11 mouse cellular contexts compared by ENCODE assay signal in the genomic region with DNA sequence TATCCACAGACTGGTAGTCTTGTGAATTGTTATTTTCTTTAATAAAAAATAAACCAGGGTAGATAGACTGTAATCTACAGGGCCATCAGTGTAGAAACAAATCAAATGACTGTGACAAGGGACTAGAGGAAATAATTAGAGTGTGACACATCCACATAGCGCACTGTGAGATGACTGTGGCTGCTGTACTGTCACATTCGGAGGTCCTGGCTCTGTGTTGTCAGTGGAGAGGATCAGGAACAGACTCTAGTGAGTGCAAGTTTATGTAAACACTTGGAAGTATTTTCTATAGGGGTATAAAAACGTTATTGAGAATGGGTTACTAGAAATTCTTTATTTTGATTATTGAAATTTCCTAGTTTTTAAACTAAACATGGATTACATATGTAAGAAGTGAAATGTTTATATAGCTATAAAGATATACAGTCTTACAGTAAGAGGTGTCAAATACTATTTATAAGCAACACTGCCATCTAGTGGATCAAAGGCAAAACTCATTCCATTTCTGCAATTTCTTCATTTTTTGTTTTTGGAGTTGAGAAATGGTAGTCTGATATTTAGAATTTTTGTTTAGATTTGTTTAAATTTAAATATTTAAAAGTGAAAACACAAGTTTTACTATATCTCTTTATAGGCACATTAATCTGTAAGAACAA. TPM values are rescaled to one million over a fixed set of nuclear protein-coding genes. Genes with fewer than 3 reads are reported as not detected.
A peak's percentile ranks its signal among the peaks of the same experiment; 100 is the strongest.
DNase-seq lines count a peak whose midpoint lies in the region; ATAC-seq and TF ChIP-seq lines count a peak whose summit lies in the region.
"Had no signal": no experiment of that assay in that cellular context is flagged by ENCODE, and none has a peak within 500 bp of the region (broad histone marks: within the 10 kb centered on the region; RNA-seq: fewer than 3 reads in every experiment).

No protein-coding gene starts in this region.

- no peak for ATAC-seq in midbrain, embryonic 14.5 days (ENCODE audit: low FRiP score, low TSS enrichment)
- no peak for ATAC-seq in erythroblast, adult 5-6 weeks (replicated peaks; ENCODE audit: low FRiP score, poor library complexity, severe bottlenecking)

- no peaks in the 10 kb centered on the region for H3K4me1 ChIP-seq in MEL (ENCODE audit: control insufficient read depth in 1 of 2, insufficient read depth in 2 of 2, low read length in 2 of 2)
- H3K4me1 ChIP-seq in midbrain, embryonic 14.5 days (ENCODE audit: control insufficient read depth, insufficient read depth, low read length) = no peaks in the 10 kb centered on the region

- H3K4me2 ChIP-seq in midbrain, embryonic 14.5 days (ENCODE audit: low read length) = no peak overlapping the region

- TF ChIP-seq RAD21 in MEL (IDR thresholded peaks at IDR 0.05; ENCODE audit: low read depth, low read length) = peak; percentile 74

- TF ChIP-seq EP300 in MEL (IDR thresholded peaks at IDR 0.05; ENCODE audit: low read depth in 1 of 2, low read length in 2 of 2) = no peak

- H3K27me3 ChIP-seq in MEL (ENCODE audit: control insufficient read depth in 1 of 2, insufficient read depth in 2 of 2, low read length in 2 of 2) = no peaks in the 10 kb centered on the region
- H3K27me3 ChIP-seq in midbrain, embryonic 14.5 days (ENCODE audit: control insufficient read depth, insufficient read depth, low read length) = no peaks in the 10 kb centered on the region

- H3K36me3 ChIP-seq in MEL (ENCODE audit: control insufficient read depth in 1 of 2, insufficient read depth in 2 of 2, low read length in 2 of 2) = no peaks in the 10 kb centered on the region
- H3K36me3 ChIP-seq in midbrain, embryonic 14.5 days (ENCODE audit: control insufficient read depth, insufficient read depth, low read length) = peaks cover 43% of the 10 kb centered on the region

- no peak for DNase-seq in left cerebral cortex, adult 2 months (ENCODE audit: extremely low spot score in 1 of 2, low spot score in 2 of 2)
- no peak for DNase-seq in left cerebral cortex, adult 8-10 months (ENCODE audit: low spot score in 2 of 2)
- DNase-seq in MEL (ENCODE audit: low read depth, low spot score) = peak; percentile 45
- peak; percentile 70 for DNase-seq in embryo, embryonic 10.5 days (ENCODE audit: low spot score)
- peak; percentile 83 for DNase-seq in midbrain, embryonic 14.5 days
- no peak for DNase-seq in right cerebral cortex, postnatal 25 days
- no peak for DNase-seq in cerebellum, adult 11-12 months
- DNase-seq: adrenal gland, postnatal 14 days; thymus, postnatal 14 days had no signal

- no peaks in the 10 kb centered on the region for H3K9me3 ChIP-seq in MEL (replicated peaks; ENCODE audit: insufficient read depth, low read length)
- no peaks in the 10 kb centered on the region for H3K9me3 ChIP-seq in midbrain, embryonic 14.5 days (ENCODE audit: control insufficient read depth, low read length)

- TF ChIP-seq CTCF in left cerebral cortex, adult 2 months (IDR thresholded peaks at IDR 0.05) = peak; percentile 73
- peak in 2 of 3 experiments; percentile 7 to 65; a peak in 3 of 6 replicates for TF ChIP-seq CTCF in MEL (IDR thresholded peaks at IDR 0.05 in 2 of 3, conservative IDR thresholded peaks at IDR 0.05 in 1 of 3; ENCODE audit: control insufficient read depth in 1 of 3, insufficient read depth in 1 of 3, low read depth in 2 of 3, low read length in 3 of 3, poor library complexity in 1 of 3, severe bottlenecking in 1 of 3)

- no peak for TF ChIP-seq POLR2A in MEL (IDR thresholded peaks at IDR 0.05; ENCODE audit: control insufficient read depth in 1 of 2, insufficient read depth in 1 of 2, low read depth in 1 of 2, low read length in 2 of 2, poor library complexity in 1 of 2)

- intact Hi-C loops in left cerebral cortex, adult 2 months (cut with DNase I) = loop anchor here (5.0 to 10.0 kb wide), 4 partner anchors 33 to 146 kb away; partner anchors contain the start of genes Coq3, Faxc and Pnisr

- H3K9ac ChIP-seq in MEL (ENCODE audit: control insufficient read depth, low read depth, low read length, poor library complexity, severe bottlenecking) = no peak overlapping the region
- H3K9ac ChIP-seq in midbrain, embryonic 14.5 days (replicated peaks; ENCODE audit: low read length) = no peak overlapping the region

- H3K4me3 ChIP-seq in left cerebral cortex, adult 2 months = no peak overlapping the region
- no peak overlapping the region for H3K4me3 ChIP-seq in MEL (ENCODE audit: control insufficient read depth in 1 of 2, insufficient read depth in 1 of 2, low read depth in 2 of 2, low read length in 2 of 2)
- no peak overlapping the region for H3K4me3 ChIP-seq in midbrain, embryonic 14.5 days (replicated peaks; ENCODE audit: low read depth, low read length)

- H3K27ac ChIP-seq in left cerebral cortex, adult 2 months = no peak overlapping the region
- no peak overlapping the region for H3K27ac ChIP-seq in MEL (ENCODE audit: control insufficient read depth, low read depth, low read length)
- no peak overlapping the region for H3K27ac ChIP-seq in midbrain, embryonic 14.5 days (replicated peaks; ENCODE audit: low read depth, low read length)

- no peaks in the 10 kb centered on the region for H3K79me2 ChIP-seq in MEL (ENCODE audit: control insufficient read depth, insufficient read depth, low read length, poor library complexity)

- 51% methylated on average over 3 of the region's 3 CpGs for WGBS in midbrain, embryonic 14.5 days

TF ChIP-seq in MEL, 35 proteins besides CTCF, POLR2A, EP300 and RAD21:
- TF ChIP-seq SMC3 (IDR thresholded peaks at IDR 0.05; ENCODE audit: low read depth, low read length) (peak; percentile 47), GABPA (IDR thresholded peaks at IDR 0.05; ENCODE audit: low read depth, low read length) (no peak), ZC3H11A (IDR thresholded peaks at IDR 0.05; ENCODE audit: low read depth, low read length) (peak; percentile 55)
TF ChIP-seq in MEL: peak in this region for 2.

RNA-seq across cellular contexts. Expression of gene Faxc, which starts 59.6 kb away (rescaled TPM):
- 10 to 100 TPM; 69.5 to 75.5 TPM for total RNA-seq in left cerebral cortex, adult 2 months (2021)
- 10 to 100 TPM; 62.5 to 75.9 (median 68.3) TPM for total RNA-seq in left cerebral cortex, adult 8-10 months (2022)
- total RNA-seq in MEL (2012; rRNA removed) = not detected in 2 replicates
- not detected for polyA plus RNA-seq in MEL (2012; ENCODE audit: insufficient read depth in 1 of 2, insufficient read length in 2 of 2, low read depth in 1 of 2, low replicate concordance in 2 of 2, missing spikeins in 1 of 2)
- polyA plus RNA-seq in midbrain, embryonic 14.5 days (2014; fragmentation: Nextera tagmentation; extraction: Ambion mirVana) = 16.2 and 31.7 TPM in 2 replicates
- total RNA-seq in erythroblast, adult 5-6 weeks (2015; ENCODE audit: low replicate concordance) = not detected in 2 replicates
- 0.28 TPM in 1 of 2 replicates, not detected in the other for total RNA-seq in erythroblast, adult 5-6 weeks (2017; ENCODE audit: low replicate concordance)
- total RNA-seq: neutrophil, adult 5-6 weeks had no signal

Comparison
In these comparisons a context has a peak if more than half of its experiments do, and no peak if none do; other contexts are left out.
1. DNase-seq: peak in MEL (single experiment), embryo, embryonic 10.5 days (single experiment) and midbrain, embryonic 14.5 days (single experiment); none in left cerebral cortex, adult 2 months (0 of 2), left cerebral cortex, adult 8-10 months (0 of 2), right cerebral cortex, postnatal 25 days (single experiment) and cerebellum, adult 11-12 months (single experiment).
2. RNA of gene Faxc, which starts 59.6 kb away (total RNA-seq): 69.5 to 75.5 TPM in left cerebral cortex, adult 2 months and 62.5 to 75.9 TPM in left cerebral cortex, adult 8-10 months; not detected in MEL and 0.28 TPM in erythroblast, adult 5-6 weeks; every median in the first group is over 10 times any median in the second.